Mouse (Mus musculus) midbrain, postnatal 0 days (tissue): ENCODE results near the gene Kcnc3. TPM values are rescaled to one million over a fixed set of nuclear protein-coding genes. Genes with fewer than 3 reads are reported as not detected.

ENCODE experiments used
- ATAC-seq: fragments of 200-750 bp; cut with Nextera tagmentation; 2 replicates; pipeline ENCODE4 v1.8.0; 2017; ENCODE audit warnings: moderate number of reproducible peaks, mild to moderate bottlenecking, moderate TSS enrichment, moderate library complexity; ENCODE audit not compliant: low FRiP score
- DNase-seq: peaks from one replicate; pipeline ENCODE4 v3.0.0-alpha.2; 2015; ENCODE audit warnings: low spot score
- H3K27ac ChIP-seq: fragments of 300-500 bp; sonication (generic); 2 replicates; pipeline ENCODE4 v1.5.1; 2014; ENCODE audit warnings: low read depth, mild to moderate bottlenecking, low read length, mixed read lengths
- H3K27me3 ChIP-seq: fragments of 300-500 bp; sonication (generic); 2 replicates; pipeline ENCODE4 v1.6.1; 2014; ENCODE audit warnings: low read length, control low read depth, mixed read lengths; ENCODE audit not compliant: insufficient read depth
- H3K36me3 ChIP-seq: fragments of 300-500 bp; sonication (generic); 2 replicates; pipeline ENCODE4 v1.6.1; 2014; ENCODE audit warnings: low read length, control low read depth, mixed read lengths; ENCODE audit not compliant: insufficient read depth
- H3K4me1 ChIP-seq: fragments of 300-500 bp; sonication (generic); 2 replicates; pipeline ENCODE4 v1.6.1; 2014; ENCODE audit warnings: mild to moderate bottlenecking, control low read depth, antibody characterized with exemption, low read length, mixed read lengths; ENCODE audit not compliant: insufficient read depth
- H3K4me2 ChIP-seq: fragments of 300-500 bp; sonication (generic); 2 replicates; pipeline ENCODE4 v1.6.1; 2014; ENCODE audit warnings: low read depth, mild to moderate bottlenecking, low read length, mixed read lengths; ENCODE audit not compliant: poor library complexity, severe bottlenecking
- H3K4me3 ChIP-seq: fragments of 300-500 bp; sonication (generic); 2 replicates; pipeline ENCODE4 v1.5.1; 2014; ENCODE audit warnings: low read depth, mild to moderate bottlenecking, low read length, moderate library complexity
- H3K9ac ChIP-seq: fragments of 300-500 bp; sonication (generic); replicated peaks from 2 replicates; pipeline ENCODE4 v1.6.1; 2014; ENCODE audit warnings: mild to moderate bottlenecking, low read length, moderate library complexity, mixed read lengths; ENCODE audit not compliant: poor library complexity, severe bottlenecking
- H3K9me3 ChIP-seq: fragments of 300-500 bp; sonication (generic); 2 replicates; pipeline ENCODE4 v1.6.1; 2016; ENCODE audit warnings: low read length, control low read depth
- CTCF ChIP-seq: IDR thresholded peaks from 2 replicates; pipeline ENCODE4 v1.5.1; 2016; ENCODE audit warnings: antibody characterized with exemption, mild to moderate bottlenecking
- WGBS: fragments of 180-500 bp; shearing (Covaris S2); extraction: QIAGEN DNeasy Blood & Tissue Kit; methylation state at CpG from one replicate; pipeline ENCODE4 v1.1.7; 2014; 5-methylcytosine and 5-hydroxymethylcytosine counted together
- polyA plus RNA-seq: library from polyadenylated mRNA; unstranded; fragments of >200 nt; fragmentation: Nextera tagmentation; extraction: Ambion mirVana; gene quantifications from 2 replicates; pipeline ENCODE4 v1.2.1, GENCODE M21; 2015
- total RNA-seq: library from RNA; depleted of rRNA; stranded (reverse); fragments of >200 nt; gene quantifications from 2 replicates; pipeline ENCODE4 v1.2.3, GENCODE M21; 2014

The Kcnc3 gene
- total and polyA plus RNA-seq, 2 experiments from 2014 or later = 6.6 to 25.4 TPM

GRCm38 (mm10) chr7:44552141-44552908, 38.1 kb upstream of the Kcnc3 start:
- Histone ChIP-seq H3K27me3 (0 out of 2 replicates have a peak, but pooled peaks cover 3% of the 10 kb centered on the region), H3K4me2 (peak overlapping the region; percentile 89), H3K36me3 (peaks cover 19% of the 10 kb centered on the region), H3K4me1 (0 out of 2 replicates have a peak, but pooled peaks cover 13% of the 10 kb centered on the region), H3K9ac (no peak overlapping the region), H3K9me3 (no peaks in the 10 kb centered on the region), H3K4me3 (peak overlapping the region; percentile 72), H3K27ac (no peak overlapping the region)
- TF ChIP-seq CTCF = no peak
- WGBS = 90% methylated on average over 31 of the region's 31 CpGs
- no peak for ATAC-seq
- no peak for DNase-seq

GRCm38 (mm10) chr7:44553196-44553764, 37.2 kb upstream of the Kcnc3 start:
- H3K9ac ChIP-seq = peak overlapping the region; percentile 34
- peak overlapping the region; percentile 89 for H3K4me2 ChIP-seq
- peak overlapping the region; percentile 79 for H3K27ac ChIP-seq
- TF ChIP-seq CTCF = no peak
- peak overlapping the region; percentile 72 for H3K4me3 ChIP-seq
- H3K27me3 ChIP-seq = 0 out of 2 replicates have a peak, but pooled peaks cover 3% of the 10 kb centered on the region
- H3K36me3 ChIP-seq = peaks cover 19% of the 10 kb centered on the region
- no peaks in the 10 kb centered on the region for H3K9me3 ChIP-seq
- peak; percentile 69 for ATAC-seq
- WGBS = 3% methylated on average over 31 of the region's 32 CpGs
- H3K4me1 ChIP-seq = 0 out of 2 replicates have a peak, but pooled peaks cover 6% of the 10 kb centered on the region
- peak; percentile 90 for DNase-seq

GRCm38 (mm10) chr7:44553826-44554225, 36.6 kb upstream of the Kcnc3 start, which contains the start of gene Nr1h2:
Gene Nr1h2, minus strand, starts transcription at chr7:44553951.
- under 1% methylated on average over 22 of the region's 22 CpGs for WGBS
- TF ChIP-seq CTCF = 0 out of 2 replicates have a peak, but pooled peaks have one; percentile 8
- Histone ChIP-seq H3K9ac (peak within 1 kb of the TSS; percentile 34), H3K27me3 (0 out of 2 replicates have a peak, but pooled peaks cover 3% of the 10 kb centered on the region), H3K4me3 (peak within 1 kb of the TSS; percentile 72), H3K27ac (peak within 1 kb of the TSS; percentile 79), H3K36me3 (peaks cover 19% of the 10 kb centered on the region), H3K9me3 (no peaks in the 10 kb centered on the region), H3K4me2 (peak within 1 kb of the TSS; percentile 89), H3K4me1 (0 out of 2 replicates have a peak, but pooled peaks cover 4% of the 10 kb centered on the region)
- ATAC-seq = peak; percentile 83
- peak; percentile 97 for DNase-seq

GRCm38 (mm10) chr7:44557629-44558028, 32.8 kb upstream of the Kcnc3 start:
- Histone ChIP-seq H3K4me1 (0 out of 2 replicates have a peak, but pooled peaks cover 4% of the 10 kb centered on the region), H3K27me3 (0 out of 2 replicates have a peak, but pooled peaks cover 3% of the 10 kb centered on the region), H3K9me3 (no peaks in the 10 kb centered on the region), H3K36me3 (no peaks in the 10 kb centered on the region), H3K4me3 (no peak overlapping the region), H3K9ac (no peak overlapping the region), H3K4me2 (no peak overlapping the region), H3K27ac (no peak overlapping the region)
- 71% methylated on average over 2 of the region's 2 CpGs for WGBS
- no peak for ATAC-seq
- no peak for DNase-seq
- no peak for TF ChIP-seq CTCF

- Histone ChIP-seq H3K9ac (no peak overlapping the region; the same call in 1 of the 2 replicates), H3K9me3 (no peaks in the 10 kb centered on the region), H3K4me3 (no peak overlapping the region), H3K4me2 (no peak overlapping the region), H3K4me1 (no peaks in the 10 kb centered on the region), H3K27ac (no peak overlapping the region), H3K27me3 (no peaks in the 10 kb centered on the region), H3K36me3 (no peaks in the 10 kb centered on the region)
- ATAC-seq = 0 out of 2 replicates have a peak, but pooled peaks have one; percentile 73
- WGBS = 52% methylated on average over 18 of the region's 18 CpGs
- peak; percentile 91 for TF ChIP-seq CTCF
- peak; percentile 90 for DNase-seq
Measured at GRCm38 (mm10) chr7:44560435-44561400, 29.7 kb upstream of the Kcnc3 start.
